Mouse (Mus musculus) heart, postnatal 0 days (tissue): ENCODE data around the gene Kcnq1.
A peak's percentile ranks its signal among the peaks of the same experiment; 100 is the strongest.

ENCODE experiments used
- CTCF ChIP-seq: IDR thresholded peaks from 2 replicates; pipeline ENCODE4 v1.5.1; 2016; ENCODE audit warnings: antibody characterized with exemption, control low read depth, low read depth
- EP300 ChIP-seq: IDR thresholded peaks from 2 replicates; pipeline ENCODE4 v1.6.1; 2016; ENCODE audit warnings: antibody characterized with exemption, low read depth

- TF ChIP-seq EP300 (no peak), CTCF (peak; percentile 89)
These were observed 19.8 kb upstream of the Kcnq1 start for GRCm38 (mm10) chr7:143086366-143086765.
